Mouse (Mus musculus) mouse embryonic stem cell (cell line): ENCODE data around the gene Cd200r2.
"Not testable (repeated sequence)": the region's sequence is repeated elsewhere in the genome, so short reads cannot be mapped to it uniquely, and the experiment has no call there.

Experiments
- in situ Hi-C, 2 experiments: fragments of 300-500 bp; cut with MboI; formaldehyde crosslinking; loops; 1 replicate in 1 of 2; 3 replicates in 1 of 2; pipeline ENCODE4 v1.14.3; 2019 to 2020; ENCODE audit warnings: low sequenced_read_pairs in 2 of 2, low pct_unique_long_range_greater_than_20kb in 1 of 2, mixed read lengths in 1 of 2; ENCODE audit not compliant: unreplicated experiment in 1 of 2

The Cd200r2 gene

DNA sequence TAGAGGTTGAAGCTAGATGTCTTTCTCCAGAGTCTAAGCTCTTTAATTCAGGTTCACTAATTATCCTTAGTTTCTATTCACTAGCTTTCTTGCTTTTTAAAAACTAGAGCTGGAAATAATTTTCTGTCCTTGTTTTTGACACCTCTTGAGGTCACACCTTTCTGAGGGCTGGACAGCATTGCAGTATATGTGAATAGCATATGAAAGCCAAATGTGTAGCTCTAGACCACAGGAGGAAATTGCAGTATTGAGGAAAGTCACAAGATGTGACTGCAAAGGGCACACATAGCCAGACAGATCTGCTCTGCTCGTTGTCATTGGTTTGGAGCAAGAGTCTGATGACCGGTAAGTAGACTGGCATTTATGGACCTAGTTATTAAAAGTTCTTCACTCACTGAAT lies at the start of gene Cd200r2:
Gene Cd200r2 (plus strand): TSS at position 301 of the 400 bp plus-strand sequence.
- in situ Hi-C loops, result no loop called here

DNA sequence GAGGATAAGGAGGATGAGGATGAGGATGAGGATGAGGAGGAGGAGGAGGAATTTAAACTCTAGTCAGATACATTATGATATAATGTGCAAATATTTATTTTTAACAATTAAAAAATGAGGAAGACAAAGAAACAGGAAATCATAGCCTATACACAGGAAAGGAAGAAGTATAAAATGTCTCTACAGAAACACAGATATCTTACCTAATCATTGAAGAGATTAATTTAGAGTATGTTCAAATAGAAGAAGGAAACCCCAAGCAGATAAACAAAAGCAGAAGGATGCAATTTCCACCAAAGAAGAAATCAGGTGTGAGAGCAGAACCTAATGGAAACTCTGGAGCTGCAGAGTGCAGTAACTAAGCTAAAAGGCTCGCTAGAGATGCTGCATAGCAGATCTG lies 48.9 kb upstream of the Cd200r2 start:
- in situ Hi-C loops, result no loop called here

DNA sequence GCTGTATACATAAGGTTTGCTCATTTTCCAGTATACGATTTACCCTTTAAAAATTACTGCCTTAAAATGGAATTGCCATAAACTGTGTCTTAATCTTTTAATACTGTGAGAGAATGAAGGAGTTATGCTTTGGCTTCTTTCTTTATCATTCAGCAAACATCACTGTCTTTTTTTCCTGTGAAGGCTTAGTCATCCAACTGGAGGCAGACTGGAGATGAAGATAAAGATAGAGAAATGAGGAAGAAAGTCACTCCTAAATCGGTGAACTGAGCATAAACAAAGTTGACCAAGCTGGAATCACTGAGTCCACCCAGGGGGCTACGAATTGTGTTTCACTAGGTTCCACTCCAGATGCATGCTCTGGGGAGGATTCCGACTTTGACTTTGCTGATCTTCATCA lies 46.4 kb upstream of the Cd200r2 start:
- in situ Hi-C loops, result no loop called here

DNA sequence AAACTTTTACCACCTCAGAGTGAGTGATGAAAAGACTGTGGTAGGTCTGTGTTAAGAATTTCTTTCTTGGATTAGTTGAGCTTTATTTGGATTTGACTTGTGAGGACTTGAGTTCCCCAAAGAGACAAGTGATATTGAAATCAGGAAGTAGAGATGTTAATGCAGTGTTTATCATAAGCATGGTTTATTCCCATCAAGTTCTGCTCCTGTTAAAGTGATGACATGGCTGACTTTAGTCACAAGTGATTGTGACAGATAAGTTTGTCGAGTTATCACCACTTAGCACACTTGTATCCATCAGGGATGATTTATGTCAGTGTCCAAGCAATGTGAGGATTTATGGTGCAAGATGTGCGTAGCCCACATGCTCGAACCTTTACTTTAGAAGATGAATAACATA lies 34.6 kb upstream of the Cd200r2 start:
- in situ Hi-C loops, result no loop called here

DNA sequence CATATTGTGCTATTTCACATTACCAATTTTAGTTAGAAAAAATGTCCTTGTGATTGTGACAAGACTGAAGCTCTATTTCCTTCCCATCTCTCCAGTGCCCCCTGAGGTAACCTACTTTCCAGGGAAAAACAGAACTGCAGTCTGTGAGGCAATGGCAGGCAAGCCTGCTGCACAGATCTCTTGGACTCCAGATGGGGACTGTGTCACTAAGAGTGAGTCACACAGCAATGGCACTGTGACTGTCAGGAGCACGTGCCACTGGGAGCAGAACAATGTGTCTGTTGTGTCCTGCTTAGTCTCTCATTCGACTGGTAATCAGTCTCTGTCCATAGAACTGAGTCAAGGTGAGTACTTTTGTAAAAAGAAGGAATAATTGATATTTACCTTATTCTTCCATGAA lies 33.7 kb upstream of the Cd200r2 start:
- in situ Hi-C loops, result not testable (repeated sequence)

DNA sequence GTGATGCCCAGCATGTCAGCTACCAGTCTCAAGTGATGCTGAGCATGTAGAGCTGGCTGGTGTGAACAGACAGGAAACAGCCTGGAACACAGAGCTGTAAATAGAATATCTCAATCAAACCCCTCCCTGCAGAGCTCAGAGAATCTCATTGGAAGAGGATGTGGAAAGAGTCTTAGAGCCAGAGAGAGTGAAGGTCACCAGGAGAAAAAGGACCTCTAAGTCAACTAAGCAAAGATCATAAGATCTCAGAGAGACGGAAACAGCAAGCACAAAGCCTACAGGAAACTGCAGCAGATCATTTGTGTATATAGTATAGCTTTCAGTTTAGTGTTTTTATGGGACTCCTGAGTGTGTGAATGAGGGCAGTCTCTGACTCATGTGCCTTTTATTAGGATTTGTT lies 8.3 kb downstream of the Cd200r2 start:
- in situ Hi-C loops, result no loop called here

DNA sequence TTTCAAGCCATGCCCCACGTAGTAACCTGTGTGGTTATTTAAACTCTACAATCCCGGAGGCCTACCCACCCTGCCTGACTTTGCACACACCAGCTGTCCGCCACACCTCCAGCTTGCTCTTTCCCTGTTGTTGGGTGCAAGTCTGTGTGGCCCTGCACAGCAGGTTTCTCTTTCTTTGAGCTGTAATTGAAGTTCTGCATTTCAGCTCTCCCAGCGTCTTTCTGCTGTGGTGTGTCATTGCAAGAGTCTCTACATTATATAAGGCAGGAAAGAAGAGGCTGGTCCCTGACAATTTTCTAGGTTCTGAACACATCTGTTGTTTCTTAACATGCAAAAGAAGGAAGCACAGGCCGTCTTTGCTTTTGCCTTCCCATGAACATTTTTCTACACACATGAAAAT lies 9.7 kb downstream of the Cd200r2 start:
- in situ Hi-C loops, result no loop called here

DNA sequence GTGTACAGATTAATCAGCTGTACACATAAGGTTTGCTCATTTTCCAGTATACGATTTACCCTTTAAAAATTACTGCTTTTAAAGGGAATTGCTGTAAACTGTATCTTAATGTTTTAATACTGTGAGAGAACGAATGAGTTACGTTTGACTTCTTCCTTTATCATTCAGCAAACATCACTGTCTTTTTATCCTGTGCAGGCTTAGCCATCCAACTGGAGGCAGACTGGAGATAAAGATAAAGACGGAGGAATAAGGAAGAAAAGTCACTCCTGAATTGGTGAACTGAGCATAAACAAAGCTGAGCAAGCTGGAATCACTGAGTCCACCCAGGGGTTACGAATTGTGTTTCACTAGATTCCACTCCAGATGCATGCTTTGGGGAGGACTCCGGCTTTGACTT lies 10.7 kb downstream of the Cd200r2 start:
- in situ Hi-C loops, result no loop called here

- in situ Hi-C loops, result no loop called here
These were observed 23.9 kb downstream of the Cd200r2 start for GRCm38 (mm10) chr16:44890814-44891213.

- in situ Hi-C loops, result no loop called here
These were observed 65.1 kb downstream of the Cd200r2 start for GRCm38 (mm10) chr16:44932016-44932415.

GRCm38 (mm10) chr16:44943468-44943867 lies 76.6 kb downstream of the Cd200r2 start, which contains the start of gene Cd200r3:
Cd200r3 (plus strand) TSS chr16:44943678.
- in situ Hi-C loops, result no loop called here

- in situ Hi-C loops, result no loop called here
These were observed 84.6 kb downstream of the Cd200r2 start for GRCm38 (mm10) chr16:44951360-44952114.

DNA sequence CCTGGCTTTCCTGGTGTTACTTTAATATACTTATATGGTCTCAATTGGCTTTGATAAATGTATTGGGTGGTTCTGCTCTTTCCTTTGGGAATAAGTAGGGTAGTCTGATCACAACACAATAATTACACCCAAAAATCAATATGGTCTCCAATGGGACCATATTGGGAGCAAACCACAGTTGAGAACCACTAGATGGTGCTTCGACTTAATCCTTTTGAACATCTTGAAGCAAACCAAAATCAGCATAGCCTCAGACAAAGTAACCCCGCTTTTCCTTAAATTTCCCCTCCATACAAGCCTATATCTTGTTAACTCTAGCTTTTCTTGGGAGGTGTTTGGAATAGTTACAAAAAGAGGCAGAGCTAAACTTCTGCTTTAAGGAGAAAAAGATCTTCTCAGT lies 95.4 kb downstream of the Cd200r2 start:
- in situ Hi-C loops, result no loop called here

DNA sequence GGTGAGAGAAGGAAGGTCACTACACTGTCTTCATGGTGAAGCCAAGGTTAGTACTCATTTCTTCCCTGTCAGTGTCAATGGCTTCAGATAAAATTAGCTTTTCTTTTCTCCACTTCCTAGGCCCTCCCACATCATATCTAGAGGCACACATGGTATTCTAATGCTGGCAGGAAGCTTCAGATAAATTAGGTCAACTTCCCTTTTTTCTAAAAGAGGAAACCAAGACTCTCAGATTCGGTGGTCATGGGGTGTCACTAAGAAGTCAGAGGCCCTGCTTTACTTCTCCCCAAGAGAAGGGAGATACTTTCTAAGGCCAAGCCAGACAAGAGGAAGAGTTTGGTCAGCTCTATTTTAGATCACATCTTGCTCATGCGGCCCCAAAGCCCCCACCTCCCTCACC lies 95.9 kb downstream of the Cd200r2 start:
- in situ Hi-C loops, result no loop called here

DNA sequence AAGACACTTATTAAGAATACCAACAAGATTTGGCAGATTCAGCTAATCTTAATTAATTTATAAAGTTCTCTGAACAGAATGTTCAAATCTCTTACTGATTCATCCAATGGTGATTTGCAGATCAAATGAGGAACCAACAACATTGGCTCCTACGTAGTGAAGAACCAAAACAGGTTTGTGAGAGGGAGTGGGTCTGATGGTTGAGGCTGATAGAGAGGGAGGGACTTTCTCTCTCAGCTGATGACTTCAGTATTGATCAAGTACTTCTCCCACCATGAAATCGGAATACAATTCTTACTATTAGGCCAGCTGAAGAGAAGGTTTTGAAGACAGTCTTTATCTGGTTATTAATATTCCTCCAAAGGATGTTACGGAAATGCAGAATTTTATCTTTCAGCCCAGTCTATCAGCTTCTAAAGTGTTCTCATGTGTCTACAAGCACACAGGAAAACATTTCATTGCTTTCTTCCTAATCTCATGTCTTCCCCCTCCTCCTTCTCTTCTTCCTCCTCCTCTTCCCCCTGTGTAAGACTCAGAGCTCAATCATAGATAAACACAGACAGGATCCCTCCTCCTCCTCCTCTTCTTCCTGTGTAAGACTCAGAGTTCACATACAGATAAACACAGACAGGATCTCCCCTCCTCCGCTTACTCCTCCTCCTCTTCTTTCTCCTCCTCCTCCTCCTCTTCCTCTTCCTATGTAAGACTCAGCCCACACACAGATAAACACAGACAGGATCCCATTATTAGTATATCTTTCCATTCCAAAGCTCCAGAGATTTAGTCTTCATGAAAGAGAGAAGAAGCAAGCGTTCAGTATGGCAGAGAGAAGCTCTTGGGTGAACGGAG lies 97.9 kb downstream of the Cd200r2 start:
- in situ Hi-C loops, result no loop called here

DNA sequence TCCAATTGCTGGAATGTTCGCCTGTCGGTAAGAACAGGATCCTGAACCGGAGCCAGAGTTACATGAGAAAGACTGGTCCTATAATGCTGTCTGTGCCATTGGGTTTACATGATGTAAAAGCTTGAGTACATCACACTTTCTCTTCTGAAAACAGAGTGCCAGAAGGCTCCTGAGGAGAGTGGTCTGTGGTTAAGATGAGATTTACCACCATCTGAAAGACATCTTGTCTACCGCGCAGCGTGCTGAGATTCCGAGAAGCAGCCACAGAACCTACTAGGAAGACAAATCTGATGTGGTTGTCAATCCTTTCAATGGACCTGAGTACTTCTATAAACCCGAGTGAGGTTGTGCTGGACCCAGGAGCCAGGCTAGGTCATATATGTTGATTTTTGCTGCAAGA lies 98.5 kb downstream of the Cd200r2 start:
- in situ Hi-C loops, result no loop called here
